Mouse (Mus musculus): ENCODE data around the gene Idh1. TPM values are rescaled to one million over a fixed set of nuclear protein-coding genes. Genes with fewer than 3 reads are reported as not detected.

Gene Idh1
- polyA plus RNA-seq, 1 experiment, result 261 TPM

- no peaks in the 10 kb centered on the region for H3K4me1 ChIP-seq (ENCODE audit: control insufficient read depth, insufficient read depth, low read length)
- no peak within 1 kb of the TSS for H3K27ac ChIP-seq (ENCODE audit: insufficient read depth, low read depth, low read length)
- no peak within 1 kb of the TSS for H3K4me3 ChIP-seq (ENCODE audit: insufficient read depth, low read length)
- TF ChIP-seq CTCF (IDR thresholded peaks at IDR 0.05; ENCODE audit: low read depth, low read length), result no peak
- no peak for TF ChIP-seq POLR2A (IDR thresholded peaks at IDR 0.05; ENCODE audit: borderline replicate concordance, low read depth, low read length)
Observed at GRCm38 (mm10) chr1:65122574-65123372, 63.5 kb downstream of the Idh1 start, which contains the start of gene D630023F18Rik. Gene D630023F18Rik (minus strand): TSS chr1:65123214.

- Histone ChIP-seq H3K27ac (ENCODE audit: insufficient read depth, low read depth, low read length) (no peak within 1 kb of the TSS), H3K4me1 (ENCODE audit: control insufficient read depth, insufficient read depth, low read length) (no peaks in the 10 kb centered on the region), H3K4me3 (ENCODE audit: insufficient read depth, low read length) (no peak within 1 kb of the TSS)
- no peak for TF ChIP-seq CTCF (IDR thresholded peaks at IDR 0.05; ENCODE audit: low read depth, low read length)
- no peak for TF ChIP-seq POLR2A (IDR thresholded peaks at IDR 0.05; ENCODE audit: borderline replicate concordance, low read depth, low read length)
Observed at GRCm38 (mm10) chr1:65119438-65119837, 66.9 kb downstream of the Idh1 start, which contains the start of gene Gm28845. Gene Gm28845 (minus strand): TSS chr1:65119558.

DNA sequence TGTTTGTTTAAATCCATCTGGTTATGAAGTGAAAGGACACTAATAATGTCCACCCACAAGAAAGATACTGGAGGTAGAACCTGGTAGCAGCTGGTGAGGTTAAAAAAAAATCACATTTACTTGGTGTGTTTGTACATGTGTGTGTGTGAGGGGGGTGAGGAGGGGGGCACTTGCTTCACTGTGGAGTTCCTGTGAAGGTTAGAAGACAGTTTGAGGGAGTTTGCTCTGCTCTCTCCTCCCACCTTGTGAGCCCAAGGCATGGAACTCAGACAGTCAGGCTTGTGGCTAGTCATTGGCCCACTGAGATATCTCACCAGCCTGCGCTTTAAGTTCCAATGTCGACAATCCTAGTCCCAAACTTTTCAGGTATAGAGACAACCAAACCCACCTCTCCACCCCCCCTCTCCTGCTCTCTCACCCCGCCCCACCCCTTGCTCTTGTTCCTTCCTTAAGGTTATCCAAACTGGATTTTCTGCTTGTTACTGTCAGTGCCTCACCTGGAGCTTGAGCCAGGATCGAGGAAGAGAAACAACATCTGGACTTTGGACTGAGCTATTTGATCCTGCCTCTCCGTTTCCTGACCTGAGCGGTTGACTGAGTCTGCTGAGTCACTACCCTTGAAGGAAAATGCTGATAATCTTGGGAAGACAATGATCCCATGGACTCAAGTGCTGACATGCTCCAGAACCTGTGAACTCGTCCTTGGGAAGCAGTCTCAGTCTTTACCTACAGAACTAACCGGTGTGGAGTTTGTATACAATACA, 68.0 kb downstream of the Idh1 start:
- peaks cover 4% of the 10 kb centered on the region for H3K4me1 ChIP-seq (ENCODE audit: control insufficient read depth, insufficient read depth, low read length)
- no peak overlapping the region for H3K27ac ChIP-seq (ENCODE audit: insufficient read depth, low read depth, low read length)
- no peak overlapping the region for H3K4me3 ChIP-seq (ENCODE audit: insufficient read depth, low read length)
- TF ChIP-seq POLR2A (IDR thresholded peaks at IDR 0.05; ENCODE audit: borderline replicate concordance, low read depth, low read length) (no peak), CTCF (IDR thresholded peaks at IDR 0.05; ENCODE audit: low read depth, low read length) (no peak)

DNA sequence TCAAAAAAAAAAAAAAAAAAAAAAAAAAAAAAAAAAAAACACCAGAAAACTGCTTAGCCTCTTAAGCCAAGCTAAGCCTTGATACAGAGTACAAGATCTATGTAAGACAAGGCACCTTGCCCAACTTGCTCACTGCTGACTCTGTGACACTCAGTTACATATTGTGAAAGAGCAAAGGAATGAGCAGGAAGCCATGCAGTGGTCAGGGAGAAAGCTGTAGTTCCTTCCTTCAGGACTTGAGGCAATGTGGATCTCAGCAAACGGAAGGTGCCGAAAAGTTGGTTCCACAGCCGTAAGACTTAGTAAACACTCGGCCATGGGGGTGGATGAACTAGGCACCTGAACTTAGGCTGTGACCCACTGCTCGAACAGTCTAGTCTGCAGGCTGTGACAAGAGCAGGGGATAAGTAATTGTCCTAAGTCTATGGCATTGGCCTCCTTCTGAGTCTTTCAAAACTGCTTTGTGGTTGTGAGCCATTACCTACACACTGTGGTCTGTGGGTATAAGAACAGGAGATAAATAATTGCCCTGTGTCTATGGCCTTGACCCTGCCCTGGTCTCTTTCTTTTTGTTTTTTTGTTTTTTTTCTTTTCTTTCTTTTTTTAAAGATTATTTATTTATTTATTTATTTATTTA, 72.6 kb downstream of the Idh1 start:
- peak overlapping the region; percentile 91 for H3K27ac ChIP-seq (ENCODE audit: insufficient read depth, low read depth, low read length)
- no peak overlapping the region for H3K4me3 ChIP-seq (ENCODE audit: insufficient read depth, low read length)
- H3K4me1 ChIP-seq (ENCODE audit: control insufficient read depth, insufficient read depth, low read length), result peaks cover 30% of the 10 kb centered on the region
- no peak for TF ChIP-seq CTCF (IDR thresholded peaks at IDR 0.05; ENCODE audit: low read depth, low read length)
- no peak for TF ChIP-seq POLR2A (IDR thresholded peaks at IDR 0.05; ENCODE audit: borderline replicate concordance, low read depth, low read length)

- Histone ChIP-seq H3K4me1 (ENCODE audit: control insufficient read depth, insufficient read depth, low read length) (peaks cover 37% of the 10 kb centered on the region), H3K4me3 (ENCODE audit: insufficient read depth, low read length) (no peak overlapping the region), H3K27ac (ENCODE audit: insufficient read depth, low read depth, low read length) (peak overlapping the region; percentile 79)
- no peak for TF ChIP-seq POLR2A (IDR thresholded peaks at IDR 0.05; ENCODE audit: borderline replicate concordance, low read depth, low read length)
- TF ChIP-seq CTCF (IDR thresholded peaks at IDR 0.05; ENCODE audit: low read depth, low read length), result no peak
Observed at GRCm38 (mm10) chr1:65112807-65113196, 73.5 kb downstream of the Idh1 start.

DNA sequence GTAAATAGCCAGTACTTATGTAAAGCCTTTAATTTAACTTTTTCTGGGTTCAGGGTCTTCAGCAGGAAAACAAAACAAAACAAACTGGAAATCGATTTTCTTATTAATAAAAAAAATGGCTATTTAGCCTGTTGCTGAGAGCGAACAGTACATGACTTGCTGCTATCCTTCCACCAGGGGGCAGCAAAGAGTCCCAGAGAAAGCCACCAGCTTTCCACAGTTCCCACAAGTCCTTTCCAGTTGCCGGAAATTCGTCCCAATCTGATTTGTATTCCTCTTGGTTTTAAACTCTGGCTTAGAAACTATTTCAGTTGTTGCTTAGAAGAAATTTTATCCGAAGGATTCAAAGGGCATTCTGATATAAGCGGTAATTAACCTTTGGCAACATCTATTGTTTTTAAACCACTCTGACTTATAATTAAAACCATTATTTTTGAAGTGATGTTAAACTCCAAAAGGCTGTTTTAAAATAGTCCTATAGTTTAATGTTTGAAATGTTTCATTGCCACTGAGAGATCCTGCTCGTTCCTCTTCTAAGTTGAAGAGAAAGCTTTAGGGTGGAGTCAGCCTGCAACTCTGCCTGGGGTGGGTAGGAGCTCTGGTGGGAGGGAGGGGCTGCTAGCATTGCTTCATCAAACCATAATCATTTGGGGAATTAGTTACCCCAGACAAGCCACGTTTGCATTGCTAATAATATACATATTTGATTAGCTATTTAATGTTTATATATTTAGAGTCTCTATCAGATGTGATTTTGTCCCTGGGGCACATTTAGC, 74.1 kb downstream of the Idh1 start:
- Histone ChIP-seq H3K4me1 (ENCODE audit: control insufficient read depth, insufficient read depth, low read length) (peaks cover 39% of the 10 kb centered on the region), H3K27ac (ENCODE audit: insufficient read depth, low read depth, low read length) (peak overlapping the region; percentile 79), H3K4me3 (ENCODE audit: insufficient read depth, low read length) (no peak overlapping the region)
- TF ChIP-seq CTCF (IDR thresholded peaks at IDR 0.05; ENCODE audit: low read depth, low read length), result peak; percentile 83
- no peak for TF ChIP-seq POLR2A (IDR thresholded peaks at IDR 0.05; ENCODE audit: borderline replicate concordance, low read depth, low read length)

DNA sequence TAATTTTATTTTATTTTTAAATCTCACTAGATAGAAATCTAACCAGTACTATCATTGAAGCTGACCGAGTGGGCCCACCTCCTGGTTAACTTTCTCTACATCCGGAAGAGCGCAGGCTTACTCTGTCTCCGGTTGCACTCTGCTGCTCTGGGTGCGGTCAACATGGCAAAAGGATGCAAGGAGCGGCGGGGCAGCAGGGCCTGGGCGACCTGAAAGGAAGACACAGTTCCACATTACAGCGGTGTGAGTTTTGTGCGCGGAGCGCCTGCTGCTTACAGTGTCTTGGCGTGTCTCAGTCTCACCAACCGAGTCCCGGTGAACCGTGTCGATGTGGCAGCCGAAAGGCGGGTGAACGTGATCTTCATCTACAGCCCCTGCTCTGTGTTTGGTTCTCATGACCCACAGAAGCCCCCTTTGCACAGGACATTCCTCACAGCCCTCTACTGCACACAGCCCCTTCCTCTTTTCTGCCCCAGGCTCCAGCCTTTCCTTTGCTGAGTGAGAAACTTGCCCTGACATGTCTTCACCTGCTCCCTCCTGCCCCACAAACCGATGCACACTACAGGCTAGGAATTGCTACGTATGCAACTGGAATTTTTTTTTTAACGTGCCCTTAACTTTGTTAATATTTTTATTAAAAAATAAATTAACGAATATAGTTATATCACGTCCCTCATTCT, 76.4 kb downstream of the Idh1 start:
- Histone ChIP-seq H3K4me3 (ENCODE audit: insufficient read depth, low read length) (no peak overlapping the region), H3K27ac (ENCODE audit: insufficient read depth, low read depth, low read length) (no peak overlapping the region), H3K4me1 (ENCODE audit: control insufficient read depth, insufficient read depth, low read length) (peaks cover 39% of the 10 kb centered on the region)
- no peak for TF ChIP-seq POLR2A (IDR thresholded peaks at IDR 0.05; ENCODE audit: borderline replicate concordance, low read depth, low read length)
- TF ChIP-seq CTCF (IDR thresholded peaks at IDR 0.05; ENCODE audit: low read depth, low read length), result no peak

DNA sequence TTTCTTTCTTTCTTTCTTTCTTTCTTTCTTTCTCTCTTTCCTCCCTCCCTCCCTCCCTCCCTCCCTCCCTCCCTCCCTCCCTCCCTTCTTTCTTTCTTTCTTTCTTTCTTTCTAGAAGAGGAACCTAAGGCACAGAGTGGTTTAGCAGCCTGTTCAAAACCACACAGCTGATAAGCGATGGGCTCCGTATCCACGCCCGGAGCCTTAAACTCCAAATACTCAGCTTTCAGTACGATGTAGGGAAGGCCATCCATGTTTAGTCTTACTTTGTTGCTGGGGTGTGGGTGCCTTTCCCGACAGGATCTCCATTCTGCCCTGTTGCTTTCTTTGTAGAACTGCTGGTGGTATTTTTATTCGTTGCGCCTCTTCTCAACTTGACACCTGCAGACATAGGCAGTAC, 77.1 kb downstream of the Idh1 start:
- H3K4me3 ChIP-seq (ENCODE audit: insufficient read depth, low read length), result no peak overlapping the region
- TF ChIP-seq CTCF (IDR thresholded peaks at IDR 0.05; ENCODE audit: low read depth, low read length) (no peak), POLR2A (IDR thresholded peaks at IDR 0.05; ENCODE audit: borderline replicate concordance, low read depth, low read length) (no peak)
- no peak overlapping the region for H3K27ac ChIP-seq (ENCODE audit: insufficient read depth, low read depth, low read length)
- H3K4me1 ChIP-seq (ENCODE audit: control insufficient read depth, insufficient read depth, low read length), result peaks cover 39% of the 10 kb centered on the region

Other genes with a start within 250 kb of the Idh1 start
- 24.1 and 24.9 TPM in 2 replicates for gene Plekhm3, start 229.7 kb downstream of the Idh1 start, polyA plus RNA-seq (2012; ENCODE audit: insufficient read depth, insufficient read length, missing spikeins)
- gene Akr1cl, start 153.7 kb downstream of the Idh1 start, polyA plus RNA-seq (2012; ENCODE audit: insufficient read depth, insufficient read length, missing spikeins), result not detected in 2 replicates
- not detected in 2 replicates for gene Cryge, start 135.4 kb downstream of the Idh1 start, polyA plus RNA-seq (2012; ENCODE audit: insufficient read depth, insufficient read length, missing spikeins)
- gene Crygd, start 123.0 kb downstream of the Idh1 start, polyA plus RNA-seq (2012; ENCODE audit: insufficient read depth, insufficient read length, missing spikeins), result not detected in 2 replicates
- gene Crygc, start 112.8 kb downstream of the Idh1 start, polyA plus RNA-seq (2012; ENCODE audit: insufficient read depth, insufficient read length, missing spikeins), result not detected in 2 replicates
- not detected in 2 replicates for gene Crygb, start 104.2 kb downstream of the Idh1 start, polyA plus RNA-seq (2012; ENCODE audit: insufficient read depth, insufficient read length, missing spikeins)
- gene Cryga, start 83.1 kb downstream of the Idh1 start, polyA plus RNA-seq (2012; ENCODE audit: insufficient read depth, insufficient read length, missing spikeins), result not detected in 2 replicates
- gene Gm28845, start 66.9 kb downstream of the Idh1 start, polyA plus RNA-seq (2012; ENCODE audit: insufficient read depth, insufficient read length, missing spikeins), result not detected in 2 replicates
- 1.3 and 2.1 TPM in 2 replicates for gene D630023F18Rik, start 63.3 kb downstream of the Idh1 start, polyA plus RNA-seq (2012; ENCODE audit: insufficient read depth, insufficient read length, missing spikeins)
- gene Pikfyve, start 183 bp upstream of the Idh1 start, polyA plus RNA-seq (2012; ENCODE audit: insufficient read depth, insufficient read length, missing spikeins), result 35.0 and 37.5 TPM in 2 replicates
- gene Pth2r, start 95.6 kb upstream of the Idh1 start, polyA plus RNA-seq (2012; ENCODE audit: insufficient read depth, insufficient read length, missing spikeins), result not detected in 2 replicates